Mouse (Mus musculus): ENCODE measurements around the gene Uroc1. TPM values are rescaled to one million over a fixed set of nuclear protein-coding genes. Genes with fewer than 3 reads are reported as not detected.

The Uroc1 gene
- total RNA-seq, 2 experiments from 2014 or later = 0.20 to 0.53 TPM

- no peak for DNase-seq
Observed at GRCm38 (mm10) chr6:90358142-90358541, 25.1 kb downstream of the Uroc1 start.

- DNase-seq = no peak
Observed at GRCm38 (mm10) chr6:90359445-90359844, 26.4 kb downstream of the Uroc1 start.

DNA sequence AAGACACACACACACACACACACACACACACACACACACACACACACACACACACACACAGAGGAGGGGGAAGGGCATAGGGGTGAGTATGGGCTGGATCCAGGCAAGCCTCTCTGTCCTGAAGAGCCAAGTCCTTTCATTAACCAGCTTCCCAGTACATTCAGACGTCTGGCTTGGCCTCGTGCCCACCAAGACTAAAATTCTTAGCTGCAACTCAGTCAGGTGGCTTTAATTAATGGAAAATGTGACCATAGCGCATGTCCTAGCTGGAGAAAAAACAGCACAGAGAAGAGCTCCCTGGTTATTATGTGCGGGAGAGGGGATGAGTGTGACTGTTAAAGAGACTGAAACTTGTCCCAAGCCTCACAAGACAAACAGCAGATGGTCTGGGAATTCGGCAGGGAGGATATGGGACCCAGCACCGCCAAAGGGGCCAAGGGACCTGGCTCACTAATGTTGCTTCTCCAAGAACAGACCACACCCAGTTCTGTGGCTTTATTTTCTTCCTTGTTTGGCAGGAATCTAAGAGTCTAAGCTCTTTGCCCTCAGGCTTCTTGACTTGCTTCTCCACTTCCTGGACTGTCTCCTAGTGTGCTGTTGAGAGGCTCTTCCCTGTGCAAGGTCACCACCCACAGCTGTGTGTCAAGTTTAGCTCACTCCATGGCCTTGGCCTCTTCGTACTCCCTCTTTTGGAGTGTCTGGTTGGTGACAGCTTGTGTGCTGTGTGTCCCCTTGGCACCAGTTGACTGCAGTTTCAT is 27.1 kb downstream of the Uroc1 start:
- peak; percentile 72 to 82 for DNase-seq

DNA sequence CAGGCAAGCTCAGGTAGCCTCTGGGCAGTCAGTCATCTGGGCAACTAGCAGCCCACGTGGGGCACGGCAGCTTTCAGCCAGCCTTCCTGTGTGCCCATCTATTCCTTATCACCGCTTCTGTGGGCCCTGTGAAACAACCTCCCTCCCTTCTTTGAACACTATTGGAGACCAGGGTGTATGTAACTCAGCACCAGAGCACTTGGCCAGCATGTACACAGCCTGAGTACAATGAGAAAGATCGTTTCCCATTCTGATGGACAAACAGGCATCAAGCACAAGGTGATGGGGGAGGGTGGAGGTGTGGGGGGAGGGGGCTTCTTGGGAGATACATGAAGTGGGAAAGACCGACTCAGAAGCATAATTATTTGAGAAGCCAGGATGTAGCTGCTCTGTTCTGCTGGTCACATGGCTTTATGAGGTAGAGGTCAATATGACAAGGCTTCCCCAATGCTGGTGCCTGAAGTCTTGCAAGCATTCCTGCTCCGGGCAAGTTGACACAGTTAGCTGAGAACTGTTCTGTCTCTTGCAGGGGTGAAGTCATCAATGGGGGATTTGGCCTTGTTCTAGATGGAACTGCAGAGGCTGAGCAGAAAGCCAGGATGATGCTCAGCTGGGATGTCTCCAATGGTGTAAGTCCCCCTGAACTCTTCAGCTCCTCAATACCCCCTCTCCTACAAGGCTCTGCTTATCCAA is 28.0 kb downstream of the Uroc1 start:
- no peak for DNase-seq

- DNase-seq = peak; percentile 77 to 80
Observed at GRCm38 (mm10) chr6:90363301-90363700, 30.2 kb downstream of the Uroc1 start.

- DNase-seq = peak; percentile 100
Observed at GRCm38 (mm10) chr6:90368976-90369724, 36.1 kb downstream of the Uroc1 start, which contains the start of gene Zxdc. Gene Zxdc (plus strand): TSS chr6:90369492.

DNA sequence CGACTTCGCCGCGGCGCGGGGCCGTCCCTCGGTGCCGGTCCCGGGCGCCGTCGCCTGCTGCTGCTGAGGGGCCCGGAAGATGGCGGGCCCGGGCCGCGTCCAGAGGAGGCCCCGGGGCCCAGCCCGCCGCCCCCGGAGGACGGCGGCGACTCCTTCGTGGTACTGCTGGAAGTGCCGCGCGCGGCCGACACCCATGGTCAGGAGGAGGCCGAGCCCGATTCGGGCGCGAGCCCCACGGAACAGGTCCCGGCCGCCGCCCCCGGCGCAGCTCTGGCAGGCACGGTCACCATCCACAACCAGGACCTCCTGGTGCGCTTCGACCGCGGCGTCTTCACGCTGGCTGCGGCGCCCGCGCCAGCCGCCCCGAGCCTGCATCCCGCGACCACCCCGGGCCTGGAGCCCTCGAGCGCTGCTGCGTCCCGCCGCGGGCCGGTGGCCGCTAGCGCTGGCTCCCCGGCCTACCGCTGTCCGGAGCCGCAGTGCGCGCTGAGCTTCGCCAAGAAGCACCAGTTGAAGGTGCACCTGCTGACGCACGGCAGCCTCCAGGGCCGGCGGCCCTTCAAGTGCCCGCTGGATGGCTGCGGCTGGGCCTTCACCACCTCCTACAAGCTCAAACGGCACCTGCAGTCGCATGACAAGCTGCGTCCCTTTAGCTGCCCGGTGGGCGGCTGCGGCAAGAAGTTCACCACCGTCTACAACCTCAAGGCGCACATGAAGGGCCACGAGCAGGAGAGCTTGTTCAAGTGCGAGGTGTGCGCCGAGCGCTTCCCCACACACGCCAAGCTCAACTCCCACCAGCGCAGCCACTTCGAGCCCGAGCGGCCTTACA is 36.9 kb downstream of the Uroc1 start:
- peak; percentile 43 to 57 for DNase-seq

DNA sequence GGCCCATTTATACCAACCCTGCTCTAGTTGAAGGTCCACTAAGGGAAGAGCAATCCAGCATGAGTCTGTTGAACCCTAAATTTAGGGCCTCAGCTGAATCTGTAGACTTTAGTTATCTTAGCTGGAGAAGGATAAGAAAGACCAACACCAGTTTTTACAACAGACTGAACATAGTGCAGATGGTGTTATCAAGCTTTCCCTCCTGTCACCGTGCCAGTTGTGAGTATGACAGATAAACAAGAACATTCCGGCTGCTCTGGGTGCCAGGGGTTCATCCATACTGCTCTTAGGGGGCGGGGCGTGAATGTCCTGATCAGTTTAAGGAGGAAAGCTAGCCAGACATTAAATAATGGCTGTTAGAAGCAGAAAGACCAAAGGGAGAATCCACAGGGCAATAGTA is 41.6 kb downstream of the Uroc1 start:
- DNase-seq = no peak

DNA sequence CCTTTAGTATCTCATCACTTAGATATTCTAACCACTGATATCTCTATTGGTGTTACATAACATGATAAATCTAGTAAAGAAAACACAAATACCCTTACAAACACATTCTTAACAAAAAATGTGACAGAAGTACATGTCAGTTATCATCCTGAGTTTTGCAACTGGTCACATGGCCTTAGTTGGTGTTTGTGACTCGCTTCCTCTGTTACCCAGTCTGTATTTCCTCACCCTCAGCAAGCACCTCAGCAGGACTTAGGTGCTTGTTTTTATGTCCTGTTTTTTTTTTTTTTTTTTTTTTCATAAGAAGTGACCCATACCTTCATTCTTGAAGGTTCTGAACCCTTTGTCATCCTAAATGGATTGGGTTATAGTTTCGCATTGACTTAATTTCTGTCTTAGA is 44.6 kb downstream of the Uroc1 start:
- DNase-seq = no peak

DNA sequence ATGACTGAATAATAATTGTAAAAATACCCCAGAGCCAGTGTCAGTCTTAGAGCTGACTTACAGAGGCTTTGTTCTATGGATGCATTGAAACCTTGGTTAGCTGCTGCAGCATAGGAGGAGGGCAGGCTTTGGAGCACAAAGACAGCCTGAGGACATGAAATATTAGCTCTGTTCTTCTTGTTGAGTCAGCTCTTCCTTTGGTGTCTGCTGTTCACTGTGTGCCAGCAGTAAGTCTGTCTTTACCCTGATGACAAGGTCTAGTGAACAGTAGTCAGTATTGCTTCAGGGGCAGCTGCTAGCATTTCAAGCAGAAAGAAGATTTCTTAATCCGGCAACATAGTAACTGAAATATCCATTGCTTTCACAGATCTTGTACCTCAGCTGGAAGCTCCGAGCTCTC is 48.4 kb downstream of the Uroc1 start:
- DNase-seq = peak in 1 of 2 experiments; percentile 16

GRCm38 (mm10) chr6:90390629-90391028 is 57.5 kb downstream of the Uroc1 start:
- no peak for DNase-seq

- no peak for DNase-seq
Observed at GRCm38 (mm10) chr6:90393948-90394347, 60.9 kb downstream of the Uroc1 start.

- no peak for DNase-seq
Observed at GRCm38 (mm10) chr6:90395751-90396150, 62.7 kb downstream of the Uroc1 start.

GRCm38 (mm10) chr6:90397291-90397690 is 64.2 kb downstream of the Uroc1 start:
- DNase-seq = no peak

DNA sequence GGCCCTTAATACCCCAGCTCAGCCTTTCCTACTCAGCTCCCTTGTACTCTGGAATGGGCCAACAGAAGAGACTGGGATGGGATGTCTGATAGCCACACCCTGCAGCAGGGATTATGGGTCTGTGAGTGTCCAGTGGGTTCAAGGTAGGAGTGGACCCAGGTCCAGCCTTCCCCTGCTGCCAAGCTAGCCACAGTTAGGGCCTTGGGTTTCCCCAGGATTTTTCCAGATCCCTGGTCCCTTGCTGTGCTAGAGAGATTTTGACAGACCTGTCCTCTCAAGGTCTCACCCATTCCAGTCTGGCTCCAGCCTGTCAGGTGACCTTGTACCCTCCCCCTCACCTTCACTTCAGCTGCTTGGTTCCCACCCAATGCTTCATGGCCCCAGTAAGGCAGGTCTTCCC is 75.5 kb downstream of the Uroc1 start:
- DNase-seq = peak; percentile 20 to 21

- DNase-seq = no peak
Observed at GRCm38 (mm10) chr6:90410972-90411371, 77.9 kb downstream of the Uroc1 start.

GRCm38 (mm10) chr6:90411926-90412325 is 78.8 kb downstream of the Uroc1 start:
- DNase-seq = peak; percentile 71
